Mouse (Mus musculus) testis, adult 2 months (tissue): Measurements from ENCODE around the gene Hlf.

Experiments used
- CTCF ChIP-seq: fragments of 200-500 bp; IDR thresholded peaks from 2 replicates; pipeline ENCODE4 v1.5.1; 2012; ENCODE audit warnings: low read depth, mild to moderate bottlenecking, inconsistent platforms, low read length, moderate library complexity; ENCODE audit not compliant: control insufficient read depth, insufficient read depth, insufficient replicate concordance
- POLR2A ChIP-seq: fragments of 200-500 bp; IDR thresholded peaks from 2 replicates; pipeline ENCODE4 v1.6.1; 2012; ENCODE audit warnings: low read depth, mild to moderate bottlenecking, inconsistent platforms, low read length, moderate library complexity; ENCODE audit not compliant: control insufficient read depth

- TF ChIP-seq CTCF (no peak), POLR2A (no peak)
These were observed at the start of gene Hlf for GRCm38 (mm10) chr11:90390817-90391173.
